Mouse (Mus musculus) lung, postnatal 0 days (tissue): ENCODE results near the gene Acvr1.

Experiments
- CTCF ChIP-seq: IDR thresholded peaks from 2 replicates; pipeline ENCODE4 v1.5.1; 2016; ENCODE audit warnings: antibody characterized with exemption, mild to moderate bottlenecking
- EP300 ChIP-seq: IDR thresholded peaks from 2 replicates; pipeline ENCODE4 v1.6.1; 2016; ENCODE audit warnings: antibody characterized with exemption, mild to moderate bottlenecking, control low read depth

- TF ChIP-seq CTCF (no peak), EP300 (no peak)
Observed at GRCm38 (mm10) chr2:58478144-58478543, 88.8 kb downstream of the Acvr1 start.
